Mouse (Mus musculus): ENCODE data around the gene Thop1. TPM values are rescaled to one million over a fixed set of nuclear protein-coding genes. Genes with fewer than 3 reads are reported as not detected.
A peak's percentile ranks its signal among the peaks of the same experiment; 100 is the strongest.
"Not testable (repeated sequence)": the region's sequence is repeated elsewhere in the genome, so short reads cannot be mapped to it uniquely, and the experiment has no call there.

Gene Thop1
- polyA plus RNA-seq, 1 experiment from 2014 or later, result 51.7 TPM

DNA sequence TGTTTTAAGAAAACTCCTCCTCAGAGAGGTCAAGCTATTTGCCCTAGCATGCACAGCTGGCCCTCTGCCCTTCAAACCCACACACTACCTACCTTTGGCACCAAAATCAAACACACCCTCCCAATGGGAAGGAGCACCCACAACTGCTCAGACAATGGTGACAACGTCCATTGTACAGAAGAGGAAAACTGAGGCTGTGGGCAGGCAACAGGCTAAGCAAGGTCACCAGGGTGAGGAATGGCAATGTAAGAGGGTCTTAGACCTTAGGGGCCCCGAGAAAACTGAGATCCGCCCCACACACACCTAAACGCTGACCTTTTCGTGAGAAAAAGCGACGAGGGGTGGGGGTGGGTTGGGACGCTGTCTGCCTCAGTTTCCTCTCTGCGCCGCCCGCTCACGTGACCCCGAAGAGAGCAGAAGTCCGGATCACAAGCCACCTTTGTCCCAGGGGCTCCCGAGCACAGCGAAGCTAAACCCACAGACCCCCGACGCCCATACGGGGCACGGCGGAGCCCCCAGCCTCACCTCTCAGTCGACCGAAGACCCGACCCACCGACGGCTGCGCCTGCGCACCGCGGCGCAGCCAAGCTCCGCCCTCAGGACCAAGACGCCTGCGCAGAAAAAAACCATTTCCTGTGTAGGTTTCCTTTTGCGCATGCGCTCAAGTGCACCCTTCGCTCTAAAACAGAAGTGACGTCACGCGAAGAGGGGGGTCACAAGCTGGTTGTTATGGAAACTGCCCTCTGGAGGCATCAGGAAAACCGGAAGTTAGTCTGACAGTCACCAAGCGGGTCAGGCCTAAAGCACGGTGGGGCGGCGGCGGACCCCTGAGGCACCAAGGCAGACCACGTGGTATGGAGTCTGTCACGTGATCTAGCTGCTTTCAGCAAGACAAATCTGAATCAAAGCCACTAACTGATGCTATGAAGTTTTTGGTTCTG is 10.0 kb upstream of the Thop1 start, which contains the start of gene Sgta:
Gene Sgta, minus strand, starts transcription at position 579 of the 941 bp plus-strand sequence.
- ATAC-seq (ENCODE audit: borderline replicate concordance, extremely low read depth, low FRiP score, low TSS enrichment), result peak; percentile 96
- Histone ChIP-seq H3K4me3 (peak within 1 kb of the TSS; percentile 77), H3K27ac (no peak within 1 kb of the TSS), H3K27me3 (no peaks in the 10 kb centered on the region), H3K36me3 (no peaks in the 10 kb centered on the region), H3K9me3 (no peaks in the 10 kb centered on the region), H3K4me2 (peak within 1 kb of the TSS; percentile 80), H3K9ac (peak within 1 kb of the TSS; percentile 81), H3K4me1 (peaks cover 22% of the 10 kb centered on the region)
- WGBS, result under 1% methylated on average over 48 of the region's 48 CpGs

DNA sequence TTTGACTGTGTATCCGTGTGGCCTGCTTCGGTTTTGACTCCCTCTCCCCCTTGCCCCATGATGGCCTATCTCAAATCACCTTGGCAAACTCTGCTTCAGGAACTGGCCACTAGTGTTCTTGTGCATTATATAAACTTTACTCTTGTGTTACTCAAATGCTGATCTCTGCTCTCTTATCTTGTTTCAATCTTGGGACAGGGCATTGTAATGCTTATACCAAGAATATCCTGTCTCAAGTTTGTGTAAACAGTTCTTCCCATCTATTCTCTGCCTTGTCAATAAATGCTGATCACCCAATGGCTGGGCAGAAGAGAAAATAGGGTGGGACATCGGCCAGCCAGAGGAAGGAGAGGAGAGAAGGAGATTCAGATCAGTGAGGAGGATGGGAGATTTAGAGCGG is 7.1 kb upstream of the Thop1 start:
- Histone ChIP-seq H3K36me3 (no peaks in the 10 kb centered on the region), H3K9me3 (no peaks in the 10 kb centered on the region), H3K4me1 (peaks cover 17% of the 10 kb centered on the region), H3K4me2 (no peak overlapping the region), H3K4me3 (no peak overlapping the region), H3K27ac (no peak overlapping the region), H3K9ac (no peak overlapping the region), H3K27me3 (no peaks in the 10 kb centered on the region)
- WGBS, result 46% methylated on average over 4 of the region's 4 CpGs
- ATAC-seq (ENCODE audit: borderline replicate concordance, extremely low read depth, low FRiP score, low TSS enrichment), result no peak

DNA sequence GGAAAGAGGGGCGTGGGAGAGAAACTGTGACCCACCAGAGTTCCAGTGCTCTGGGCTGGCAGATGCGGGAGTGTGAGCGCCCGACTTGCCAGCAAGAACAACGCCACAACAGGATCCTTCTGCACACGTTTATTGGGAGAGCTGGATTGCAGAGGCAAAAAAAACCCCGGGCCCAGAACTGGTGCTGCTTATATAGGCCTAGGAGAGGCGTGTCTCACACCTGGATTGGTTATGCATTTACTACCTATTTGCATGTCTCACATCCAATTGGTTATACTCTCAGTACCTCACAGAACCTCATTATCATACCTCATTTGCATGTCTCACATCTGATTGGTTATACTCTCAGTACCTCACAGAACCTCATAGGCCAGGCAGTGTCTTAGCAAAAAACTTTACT is 5.3 kb upstream of the Thop1 start:
- not testable (repeated sequence) for ATAC-seq (ENCODE audit: borderline replicate concordance, extremely low read depth, low FRiP score, low TSS enrichment)
- WGBS, result 87% methylated on average over 8 of the region's 8 CpGs

DNA sequence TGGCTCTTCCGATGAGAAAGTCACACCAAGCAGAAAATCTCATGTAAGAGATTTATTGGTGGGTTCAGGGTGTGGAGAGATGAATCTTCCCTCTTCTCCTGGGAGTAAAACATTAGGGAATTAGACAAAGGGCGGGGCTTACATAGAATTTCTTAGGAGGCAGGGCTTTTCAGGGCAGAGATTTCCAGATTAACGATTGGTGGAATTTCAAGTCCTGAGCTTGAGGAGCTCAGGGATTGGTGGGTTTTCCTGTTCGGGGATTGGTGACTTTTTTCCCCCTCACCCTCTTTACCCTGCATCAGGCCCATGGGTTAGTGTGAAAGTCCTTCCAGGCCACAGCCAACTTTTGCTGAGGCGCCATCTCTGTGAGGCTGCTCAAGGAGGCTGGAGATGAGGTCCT is 1.1 kb upstream of the Thop1 start:
- H3K9me3 ChIP-seq, result no peaks in the 10 kb centered on the region
- 64% methylated on average over 5 of the region's 5 CpGs for WGBS
- no peaks in the 10 kb centered on the region for H3K27me3 ChIP-seq
- peaks cover 19% of the 10 kb centered on the region for H3K4me1 ChIP-seq
- no peak for ATAC-seq (ENCODE audit: borderline replicate concordance, extremely low read depth, low FRiP score, low TSS enrichment)
- no peak overlapping the region for H3K27ac ChIP-seq
- H3K9ac ChIP-seq, result no peak overlapping the region
- H3K4me3 ChIP-seq, result no peak overlapping the region
- no peaks in the 10 kb centered on the region for H3K36me3 ChIP-seq
- no peak overlapping the region for H3K4me2 ChIP-seq

More for the DNA sequence above, 5.3 kb upstream of the Thop1 start:
- not testable (repeated sequence) for H3K27ac ChIP-seq, H3K36me3 ChIP-seq, H3K27me3 ChIP-seq, H3K9me3 ChIP-seq, H3K4me1 ChIP-seq, H3K4me2 ChIP-seq, H3K9ac ChIP-seq, H3K4me3 ChIP-seq

DNA sequence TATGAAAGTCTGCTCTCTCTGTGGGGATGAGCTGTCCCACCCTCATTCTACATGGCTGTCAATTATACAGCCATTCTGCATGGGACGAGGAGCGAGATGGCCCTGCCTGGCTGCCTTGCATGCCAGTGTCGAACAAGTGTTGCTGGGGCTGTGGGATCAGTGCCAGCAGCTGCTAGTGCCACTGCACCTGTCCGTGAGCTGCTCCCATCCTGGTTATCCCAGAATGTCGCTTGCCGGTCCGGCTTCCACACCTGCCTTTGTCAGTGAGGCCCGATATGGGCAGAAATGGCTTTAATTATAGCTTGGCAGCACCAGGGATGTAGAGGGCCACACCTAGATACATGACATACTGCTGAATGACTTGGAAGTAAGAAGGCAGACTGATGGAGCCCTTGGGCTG is 2.5 kb downstream of the Thop1 start:
- no peak for ATAC-seq (ENCODE audit: borderline replicate concordance, extremely low read depth, low FRiP score, low TSS enrichment)
- Histone ChIP-seq H3K4me1 (peaks cover 19% of the 10 kb centered on the region), H3K9me3 (no peaks in the 10 kb centered on the region), H3K27ac (no peak overlapping the region), H3K4me3 (no peak overlapping the region), H3K9ac (no peak overlapping the region), H3K27me3 (no peaks in the 10 kb centered on the region), H3K4me2 (no peak overlapping the region), H3K36me3 (peaks cover 11% of the 10 kb centered on the region)
- WGBS, result 92% methylated on average over 8 of the region's 8 CpGs

DNA sequence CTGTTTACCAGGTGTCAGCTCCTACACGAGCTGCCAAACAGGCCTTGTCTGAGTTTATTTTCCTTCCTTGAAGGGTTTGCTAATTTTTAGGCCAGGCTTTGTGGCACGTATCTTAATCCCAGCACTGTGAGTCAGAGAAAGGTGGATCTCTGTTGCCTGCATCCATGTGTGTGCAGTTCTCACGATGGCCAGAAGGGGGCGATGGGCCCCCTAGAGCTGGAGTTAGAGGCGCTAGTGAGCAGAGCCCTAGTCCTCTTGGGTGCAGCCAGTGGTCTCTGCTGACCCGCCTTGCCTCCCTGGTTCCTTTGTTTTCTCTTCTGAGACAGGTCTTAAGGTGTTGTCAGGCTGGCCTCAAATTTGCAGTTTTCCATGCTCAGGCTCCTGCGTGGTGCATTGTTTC is 3.6 kb downstream of the Thop1 start:
- WGBS, result 63% methylated on average over 7 of the region's 7 CpGs

DNA sequence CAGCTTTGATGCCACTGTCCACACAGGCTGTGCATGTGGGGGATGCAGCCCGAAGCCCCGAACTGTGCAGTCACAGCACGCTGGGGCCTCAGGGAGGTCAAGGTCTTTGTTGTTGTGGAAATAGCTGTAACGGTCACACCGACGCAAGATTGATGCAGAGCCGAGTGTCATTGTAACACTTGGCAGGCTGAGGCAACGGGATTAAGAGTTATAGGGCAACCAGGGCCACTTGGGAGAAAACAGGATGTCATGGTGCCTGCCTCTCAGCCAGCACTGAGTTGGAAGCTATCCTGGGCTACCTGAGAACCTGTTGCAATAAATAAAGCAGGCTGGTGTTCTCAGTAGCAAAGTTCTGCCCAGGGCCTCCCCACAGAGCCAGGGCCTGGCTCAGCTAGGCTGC is 5.9 kb downstream of the Thop1 start:
- H3K4me2 ChIP-seq, result no peak overlapping the region
- no peak overlapping the region for H3K4me3 ChIP-seq
- H3K27me3 ChIP-seq, result no peaks in the 10 kb centered on the region
- 75% methylated on average over 8 of the region's 8 CpGs for WGBS
- no peak overlapping the region for H3K9ac ChIP-seq
- no peak for ATAC-seq (ENCODE audit: borderline replicate concordance, extremely low read depth, low FRiP score, low TSS enrichment)
- H3K36me3 ChIP-seq, result peaks cover 42% of the 10 kb centered on the region
- no peaks in the 10 kb centered on the region for H3K9me3 ChIP-seq
- H3K4me1 ChIP-seq, result peaks cover 8% of the 10 kb centered on the region
- H3K27ac ChIP-seq, result no peak overlapping the region

More for the DNA sequence above, 3.6 kb downstream of the Thop1 start:
- Histone ChIP-seq H3K27ac (no peak overlapping the region), H3K4me3 (no peak overlapping the region), H3K4me1 (peaks cover 19% of the 10 kb centered on the region), H3K9me3 (no peaks in the 10 kb centered on the region), H3K27me3 (no peaks in the 10 kb centered on the region), H3K4me2 (no peak overlapping the region), H3K9ac (no peak overlapping the region), H3K36me3 (peaks cover 20% of the 10 kb centered on the region)
- no peak for ATAC-seq (ENCODE audit: borderline replicate concordance, extremely low read depth, low FRiP score, low TSS enrichment)

DNA sequence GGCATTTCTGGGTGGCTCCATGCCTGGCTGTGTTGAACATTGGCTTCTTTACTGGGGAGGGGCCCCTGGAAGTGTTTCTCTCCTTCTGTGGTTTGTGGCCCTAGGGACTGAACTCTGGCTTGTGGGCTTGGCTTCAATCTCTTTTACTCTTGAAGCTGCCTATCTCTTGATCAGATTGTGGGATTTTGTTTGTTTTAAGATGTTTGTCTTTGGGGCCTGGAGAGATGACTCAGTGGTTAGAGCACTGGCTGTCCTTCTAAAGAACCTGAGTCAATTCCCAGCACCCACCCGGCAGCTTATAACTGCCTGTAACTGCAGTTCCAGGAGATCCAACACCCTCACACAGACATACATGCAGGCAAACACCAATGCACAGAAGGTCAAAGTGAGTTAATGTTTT is 6.5 kb downstream of the Thop1 start:
- Histone ChIP-seq H3K36me3 (peaks cover 48% of the 10 kb centered on the region), H3K9ac (no peak overlapping the region), H3K9me3 (no peaks in the 10 kb centered on the region), H3K4me2 (no peak overlapping the region), H3K4me1 (peaks cover 2% of the 10 kb centered on the region), H3K27me3 (no peaks in the 10 kb centered on the region), H3K27ac (no peak overlapping the region), H3K4me3 (no peak overlapping the region)
- WGBS, result 56% methylated on average over 1 of the region's 1 CpGs
- no peak for ATAC-seq (ENCODE audit: borderline replicate concordance, extremely low read depth, low FRiP score, low TSS enrichment)

DNA sequence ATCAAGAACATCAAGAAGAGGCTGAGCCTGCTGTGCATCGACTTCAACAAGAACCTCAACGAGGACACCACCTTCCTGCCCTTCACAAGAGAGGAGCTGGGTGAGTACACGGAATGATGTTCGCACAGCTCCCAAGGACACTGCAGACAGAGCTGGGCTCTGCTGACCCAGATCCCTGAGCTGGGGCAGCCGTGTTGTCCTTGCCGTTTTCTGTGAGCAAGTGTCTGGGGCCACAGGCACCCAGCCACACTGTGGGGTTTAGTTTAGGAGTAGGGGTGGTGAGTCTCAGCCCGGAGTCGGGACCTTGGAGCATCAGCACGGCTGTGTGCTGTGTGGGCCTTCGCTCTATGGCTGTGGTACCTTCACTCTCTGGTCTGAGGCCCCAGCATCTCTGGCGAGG is 8.1 kb downstream of the Thop1 start:
- Histone ChIP-seq H3K4me2 (no peak overlapping the region), H3K27me3 (no peaks in the 10 kb centered on the region), H3K9ac (no peak overlapping the region), H3K36me3 (peaks cover 62% of the 10 kb centered on the region), H3K4me1 (no peaks in the 10 kb centered on the region), H3K27ac (no peak overlapping the region), H3K4me3 (no peak overlapping the region), H3K9me3 (no peaks in the 10 kb centered on the region)
- ATAC-seq (ENCODE audit: borderline replicate concordance, extremely low read depth, low FRiP score, low TSS enrichment), result no peak
- WGBS, result 89% methylated on average over 11 of the region's 11 CpGs

DNA sequence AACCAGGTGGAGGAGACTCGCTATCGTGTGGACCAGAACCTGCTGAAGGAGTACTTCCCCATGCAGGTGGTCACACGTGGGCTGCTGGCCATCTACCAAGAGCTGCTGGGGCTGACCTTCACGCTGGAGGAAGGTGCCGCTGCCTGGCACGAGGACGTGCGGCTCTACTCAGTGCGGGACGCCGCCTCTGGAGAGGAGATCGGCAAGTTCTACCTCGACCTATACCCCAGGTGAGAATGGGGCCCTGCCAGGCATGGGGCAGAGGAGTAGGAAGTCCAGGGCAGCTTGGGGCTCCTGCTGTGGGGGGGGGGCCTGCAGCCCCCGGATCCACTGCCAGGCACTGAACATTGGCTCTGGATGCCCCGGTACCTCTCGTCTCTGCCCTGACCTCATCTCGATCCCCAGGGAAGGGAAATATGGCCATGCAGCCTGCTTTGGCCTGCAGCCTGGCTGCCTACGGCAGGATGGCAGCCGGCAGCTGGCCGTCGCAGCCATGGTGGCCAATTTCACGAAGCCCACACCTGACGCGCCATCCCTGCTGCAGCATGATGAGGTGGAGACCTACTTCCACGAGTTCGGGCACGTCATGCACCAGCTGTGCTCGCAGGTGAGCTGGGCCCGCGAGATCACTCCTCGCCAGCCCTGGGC is 10.3 kb downstream of the Thop1 start:
- ATAC-seq (ENCODE audit: borderline replicate concordance, extremely low read depth, low FRiP score, low TSS enrichment), result no peak
- Histone ChIP-seq H3K4me3 (no peak overlapping the region), H3K36me3 (peaks cover 53% of the 10 kb centered on the region)

DNA sequence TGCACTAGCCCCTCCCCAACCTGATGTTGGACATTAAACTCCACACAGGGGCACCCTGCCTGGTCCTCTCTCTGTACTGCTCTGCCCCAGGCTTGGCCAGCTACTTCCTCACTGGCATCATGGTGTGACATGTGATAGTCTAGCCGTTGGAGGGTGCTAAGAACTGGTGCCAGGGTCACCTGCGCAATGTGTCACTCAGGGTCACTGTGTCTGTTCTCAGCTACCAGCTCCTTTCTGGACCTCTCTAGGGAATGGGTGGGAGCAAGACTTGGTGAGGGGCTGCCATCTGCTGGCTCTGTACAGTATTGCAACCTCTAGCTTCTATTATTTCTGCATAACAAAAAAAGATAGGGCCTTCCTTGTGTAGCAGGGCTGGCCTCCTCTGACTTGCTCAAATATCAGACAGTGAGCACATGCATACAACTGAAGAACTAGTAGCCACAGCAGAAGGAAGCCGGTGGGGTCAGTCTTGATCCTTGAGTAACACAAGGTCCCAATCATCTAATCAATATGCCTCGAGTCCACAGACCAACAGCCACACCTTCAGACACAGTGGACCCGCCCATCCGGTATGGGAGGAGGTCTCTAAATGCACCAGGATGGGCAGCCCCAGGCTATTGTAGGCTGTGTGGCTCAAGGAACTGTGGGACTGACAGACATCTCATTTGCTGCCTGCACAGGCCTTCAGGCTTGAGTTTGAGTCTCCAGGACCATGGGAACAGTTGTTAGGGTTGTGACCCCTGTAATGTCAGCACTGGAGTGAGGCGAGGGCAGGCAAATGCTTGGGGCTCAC is 12.5 kb downstream of the Thop1 start:
- Histone ChIP-seq H3K4me1 (no peaks in the 10 kb centered on the region), H3K36me3 (peaks cover 53% of the 10 kb centered on the region), H3K4me2 (no peak overlapping the region), H3K4me3 (no peak overlapping the region), H3K27ac (no peak overlapping the region), H3K27me3 (no peaks in the 10 kb centered on the region), H3K9ac (no peak overlapping the region), H3K9me3 (no peaks in the 10 kb centered on the region)
- 70% methylated on average over 7 of the region's 7 CpGs for WGBS
- ATAC-seq (ENCODE audit: borderline replicate concordance, extremely low read depth, low FRiP score, low TSS enrichment), result peak; percentile 29; the same call in 1 of the 2 replicates

More for the DNA sequence above, 10.3 kb downstream of the Thop1 start:
- Histone ChIP-seq H3K4me2 (no peak overlapping the region), H3K27me3 (no peaks in the 10 kb centered on the region), H3K27ac (no peak overlapping the region), H3K4me1 (no peaks in the 10 kb centered on the region), H3K9ac (no peak overlapping the region), H3K9me3 (no peaks in the 10 kb centered on the region)
- WGBS, result 92% methylated on average over 31 of the region's 31 CpGs

All from lung, embryonic 15.5 days (tissue).